Mouse (Mus musculus): ENCODE results near the gene Eif4g3. TPM values are rescaled to one million over a fixed set of nuclear protein-coding genes. Genes with fewer than 3 reads are reported as not detected.
"Not testable (repeated sequence)": the region's sequence is repeated elsewhere in the genome, so short reads cannot be mapped to it uniquely, and the experiment has no call there.

The Eif4g3 gene
- polyA plus RNA-seq, 1 experiment from 2014 or later = 55.9 TPM

DNA sequence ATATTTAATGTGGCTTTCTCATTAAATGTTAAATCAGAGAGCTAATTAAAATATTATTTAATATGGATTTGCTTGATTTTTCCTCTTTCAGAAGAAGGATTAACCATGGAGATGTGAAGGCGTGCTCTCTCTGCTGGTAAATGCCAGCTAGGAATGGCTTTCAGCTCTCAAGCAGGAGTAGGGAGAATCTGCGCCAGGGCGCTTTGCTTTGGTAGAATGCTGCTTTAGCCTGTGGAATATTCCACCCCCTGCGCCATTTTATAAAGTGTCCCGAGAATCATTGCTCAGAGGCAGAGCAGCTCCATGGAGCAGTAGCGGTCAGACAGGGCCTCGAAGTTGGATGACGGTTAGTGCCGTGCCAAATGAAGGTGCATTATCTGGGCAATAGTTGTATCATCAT is 58.7 kb downstream of the Eif4g3 start:
- Histone ChIP-seq H3K9ac (ENCODE audit: low read depth, low read length) (no peak overlapping the region), H3K27ac (ENCODE audit: low read depth, low read length) (no peak overlapping the region), H3K4me3 (ENCODE audit: low read length) (no peak overlapping the region), H3K4me1 (ENCODE audit: control insufficient read depth, insufficient read depth, low read length) (no peaks in the 10 kb centered on the region), H3K9me3 (ENCODE audit: control insufficient read depth, low read length) (no peaks in the 10 kb centered on the region), H3K4me2 (replicated peaks; ENCODE audit: low read depth, low read length) (no peak overlapping the region), H3K27me3 (ENCODE audit: control insufficient read depth, insufficient read depth, low read length) (no peaks in the 10 kb centered on the region), H3K36me3 (ENCODE audit: control insufficient read depth, insufficient read depth, low read length) (peaks cover 46% of the 10 kb centered on the region)
- WGBS = 99% methylated on average over 9 of the region's 9 CpGs
- no peak for ATAC-seq (ENCODE audit: low FRiP score, low TSS enrichment)

DNA sequence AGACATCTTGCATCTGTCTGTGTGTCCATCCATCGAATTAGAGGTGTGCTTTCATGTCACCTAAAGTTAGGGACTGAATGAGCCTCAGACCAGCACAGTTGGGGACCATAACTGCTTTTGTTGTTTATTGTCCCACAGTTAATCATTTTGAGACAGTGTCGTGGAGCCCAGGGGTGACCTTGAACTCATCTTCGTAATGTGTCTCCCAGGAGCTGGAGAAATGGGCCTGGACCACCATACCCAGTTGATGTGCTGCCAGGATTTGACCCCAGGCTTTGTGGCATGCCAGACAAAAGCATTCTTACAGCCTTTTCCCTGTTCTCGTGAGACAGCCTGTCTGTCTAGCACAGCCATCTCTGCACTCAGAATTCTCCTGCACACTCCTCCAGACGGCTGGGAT is 63.8 kb downstream of the Eif4g3 start:
- no peak for ATAC-seq (ENCODE audit: low FRiP score, low TSS enrichment)
- H3K36me3 ChIP-seq (ENCODE audit: control insufficient read depth, insufficient read depth, low read length) = peaks cover 35% of the 10 kb centered on the region
- 71% methylated on average over 5 of the region's 5 CpGs for WGBS
- H3K27me3 ChIP-seq (ENCODE audit: control insufficient read depth, insufficient read depth, low read length) = no peaks in the 10 kb centered on the region
- H3K9ac ChIP-seq (ENCODE audit: low read depth, low read length) = no peak overlapping the region
- no peak overlapping the region for H3K4me2 ChIP-seq (replicated peaks; ENCODE audit: low read depth, low read length)
- H3K9me3 ChIP-seq (ENCODE audit: control insufficient read depth, low read length) = no peaks in the 10 kb centered on the region
- no peaks in the 10 kb centered on the region for H3K4me1 ChIP-seq (ENCODE audit: control insufficient read depth, insufficient read depth, low read length)
- no peak overlapping the region for H3K4me3 ChIP-seq (ENCODE audit: low read length)
- H3K27ac ChIP-seq (ENCODE audit: low read depth, low read length) = no peak overlapping the region

- H3K9ac ChIP-seq (ENCODE audit: low read depth, low read length); H3K4me1 ChIP-seq (ENCODE audit: control insufficient read depth, insufficient read depth, low read length); ATAC-seq (ENCODE audit: low FRiP score, low TSS enrichment); H3K4me2 ChIP-seq (replicated peaks; ENCODE audit: low read depth, low read length); H3K4me3 ChIP-seq (ENCODE audit: low read length); H3K27me3 ChIP-seq (ENCODE audit: control insufficient read depth, insufficient read depth, low read length); H3K9me3 ChIP-seq (ENCODE audit: control insufficient read depth, low read length); H3K27ac ChIP-seq (ENCODE audit: low read depth, low read length): not testable (repeated sequence)
- WGBS = 83% methylated on average over 22 of the region's 22 CpGs
- peaks cover 37% of the 10 kb centered on the region for H3K36me3 ChIP-seq (ENCODE audit: control insufficient read depth, insufficient read depth, low read length)
These were observed 64.5 kb downstream of the Eif4g3 start for GRCm38 (mm10) chr4:138057196-138057754.

DNA sequence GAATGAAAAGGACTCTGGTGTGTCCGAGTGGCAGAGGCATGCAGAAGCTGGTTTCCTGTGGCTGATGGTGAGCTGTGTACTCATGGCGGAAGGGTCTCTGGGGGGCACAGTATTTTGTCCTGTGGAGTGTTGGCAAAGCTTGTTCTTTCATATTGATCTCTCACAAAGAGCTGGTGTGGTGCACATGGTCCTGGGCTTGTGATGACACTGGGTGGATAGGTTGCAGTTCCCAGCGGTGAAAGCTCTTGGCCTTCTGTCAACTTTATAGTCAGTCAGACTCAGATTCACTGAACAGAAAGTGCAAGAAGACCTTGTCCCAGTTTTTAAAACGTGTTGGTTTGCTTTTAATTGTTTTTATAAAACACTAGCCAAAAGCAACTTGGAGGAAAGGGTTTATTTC is 68.3 kb downstream of the Eif4g3 start:
- H3K4me1 ChIP-seq (ENCODE audit: control insufficient read depth, insufficient read depth, low read length) = no peaks in the 10 kb centered on the region
- no peaks in the 10 kb centered on the region for H3K9me3 ChIP-seq (ENCODE audit: control insufficient read depth, low read length)
- no peak overlapping the region for H3K4me2 ChIP-seq (replicated peaks; ENCODE audit: low read depth, low read length)
- peaks cover 33% of the 10 kb centered on the region for H3K36me3 ChIP-seq (ENCODE audit: control insufficient read depth, insufficient read depth, low read length)
- H3K4me3 ChIP-seq (ENCODE audit: low read length) = no peak overlapping the region
- H3K27ac ChIP-seq (ENCODE audit: low read depth, low read length) = no peak overlapping the region
- 83% methylated on average over 4 of the region's 4 CpGs for WGBS
- ATAC-seq (ENCODE audit: low FRiP score, low TSS enrichment) = no peak
- H3K27me3 ChIP-seq (ENCODE audit: control insufficient read depth, insufficient read depth, low read length) = no peaks in the 10 kb centered on the region
- no peak overlapping the region for H3K9ac ChIP-seq (ENCODE audit: low read depth, low read length)

GRCm38 (mm10) chr4:138063372-138064265 is 70.8 kb downstream of the Eif4g3 start:
- Histone ChIP-seq H3K36me3 (ENCODE audit: control insufficient read depth, insufficient read depth, low read length) (peaks cover 34% of the 10 kb centered on the region; the same call in 1 of the 2 replicates), H3K9ac (ENCODE audit: low read depth, low read length) (no peak overlapping the region), H3K27ac (ENCODE audit: low read depth, low read length) (no peak overlapping the region), H3K27me3 (ENCODE audit: control insufficient read depth, insufficient read depth, low read length) (no peaks in the 10 kb centered on the region), H3K9me3 (ENCODE audit: control insufficient read depth, low read length) (no peaks in the 10 kb centered on the region), H3K4me1 (ENCODE audit: control insufficient read depth, insufficient read depth, low read length) (no peaks in the 10 kb centered on the region), H3K4me2 (replicated peaks; ENCODE audit: low read depth, low read length) (no peak overlapping the region), H3K4me3 (ENCODE audit: low read length) (no peak overlapping the region)
- WGBS = 78% methylated on average over 7 of the region's 7 CpGs
- no peak for ATAC-seq (ENCODE audit: low FRiP score, low TSS enrichment)

GRCm38 (mm10) chr4:138064882-138065592 is 72.2 kb downstream of the Eif4g3 start:
- Histone ChIP-seq H3K9ac (ENCODE audit: low read depth, low read length) (no peak overlapping the region), H3K4me3 (ENCODE audit: low read length) (no peak overlapping the region), H3K36me3 (ENCODE audit: control insufficient read depth, insufficient read depth, low read length) (peaks cover 37% of the 10 kb centered on the region; the same call in 1 of the 2 replicates), H3K4me1 (ENCODE audit: control insufficient read depth, insufficient read depth, low read length) (no peaks in the 10 kb centered on the region), H3K27ac (ENCODE audit: low read depth, low read length) (no peak overlapping the region), H3K27me3 (ENCODE audit: control insufficient read depth, insufficient read depth, low read length) (no peaks in the 10 kb centered on the region), H3K4me2 (replicated peaks; ENCODE audit: low read depth, low read length) (no peak overlapping the region), H3K9me3 (ENCODE audit: control insufficient read depth, low read length) (no peaks in the 10 kb centered on the region)
- no peak for ATAC-seq (ENCODE audit: low FRiP score, low TSS enrichment)
- WGBS = 75% methylated on average over 11 of the region's 11 CpGs

GRCm38 (mm10) chr4:138065593-138066169 is 72.9 kb downstream of the Eif4g3 start:
- WGBS = 84% methylated on average over 4 of the region's 4 CpGs
- H3K27ac ChIP-seq (ENCODE audit: low read depth, low read length) = no peak overlapping the region
- H3K4me3 ChIP-seq (ENCODE audit: low read length) = no peak overlapping the region
- H3K9me3 ChIP-seq (ENCODE audit: control insufficient read depth, low read length) = no peaks in the 10 kb centered on the region
- H3K4me2 ChIP-seq (replicated peaks; ENCODE audit: low read depth, low read length) = no peak overlapping the region
- no peaks in the 10 kb centered on the region for H3K4me1 ChIP-seq (ENCODE audit: control insufficient read depth, insufficient read depth, low read length)
- no peaks in the 10 kb centered on the region for H3K27me3 ChIP-seq (ENCODE audit: control insufficient read depth, insufficient read depth, low read length)
- H3K36me3 ChIP-seq (ENCODE audit: control insufficient read depth, insufficient read depth, low read length) = peaks cover 43% of the 10 kb centered on the region; the same call in 1 of the 2 replicates
- ATAC-seq (ENCODE audit: low FRiP score, low TSS enrichment) = no peak
- no peak overlapping the region for H3K9ac ChIP-seq (ENCODE audit: low read depth, low read length)

DNA sequence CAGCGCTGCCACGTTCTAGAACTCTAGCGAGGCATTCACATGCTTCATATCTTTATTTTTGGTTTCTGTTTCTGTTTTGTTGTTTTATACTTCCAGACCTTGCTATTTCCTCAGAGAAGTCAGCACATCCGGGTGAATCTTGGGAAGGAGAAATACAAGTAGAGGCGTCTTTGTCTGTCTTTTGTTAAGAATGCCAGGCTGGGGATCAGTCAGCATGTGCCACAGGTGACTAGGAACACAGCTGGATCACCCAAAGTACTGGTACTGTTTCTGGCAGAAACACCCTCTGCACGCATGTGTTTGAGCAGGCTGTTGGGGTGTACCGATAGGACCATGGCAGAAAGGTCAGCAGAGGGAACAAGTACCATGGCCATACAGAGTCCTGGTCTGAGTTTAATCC is 73.6 kb downstream of the Eif4g3 start:
- Histone ChIP-seq H3K27ac (ENCODE audit: low read depth, low read length) (no peak overlapping the region), H3K27me3 (ENCODE audit: control insufficient read depth, insufficient read depth, low read length) (no peaks in the 10 kb centered on the region), H3K9ac (ENCODE audit: low read depth, low read length) (no peak overlapping the region), H3K4me3 (ENCODE audit: low read length) (no peak overlapping the region), H3K9me3 (ENCODE audit: control insufficient read depth, low read length) (no peaks in the 10 kb centered on the region), H3K4me1 (ENCODE audit: control insufficient read depth, insufficient read depth, low read length) (no peaks in the 10 kb centered on the region), H3K4me2 (replicated peaks; ENCODE audit: low read depth, low read length) (no peak overlapping the region), H3K36me3 (ENCODE audit: control insufficient read depth, insufficient read depth, low read length) (peaks cover 36% of the 10 kb centered on the region; the same call in 1 of the 2 replicates)
- no peak for ATAC-seq (ENCODE audit: low FRiP score, low TSS enrichment)
- WGBS = 93% methylated on average over 7 of the region's 7 CpGs
